Mouse (Mus musculus): ENCODE results near the gene Ppp1r9a.

DNA sequence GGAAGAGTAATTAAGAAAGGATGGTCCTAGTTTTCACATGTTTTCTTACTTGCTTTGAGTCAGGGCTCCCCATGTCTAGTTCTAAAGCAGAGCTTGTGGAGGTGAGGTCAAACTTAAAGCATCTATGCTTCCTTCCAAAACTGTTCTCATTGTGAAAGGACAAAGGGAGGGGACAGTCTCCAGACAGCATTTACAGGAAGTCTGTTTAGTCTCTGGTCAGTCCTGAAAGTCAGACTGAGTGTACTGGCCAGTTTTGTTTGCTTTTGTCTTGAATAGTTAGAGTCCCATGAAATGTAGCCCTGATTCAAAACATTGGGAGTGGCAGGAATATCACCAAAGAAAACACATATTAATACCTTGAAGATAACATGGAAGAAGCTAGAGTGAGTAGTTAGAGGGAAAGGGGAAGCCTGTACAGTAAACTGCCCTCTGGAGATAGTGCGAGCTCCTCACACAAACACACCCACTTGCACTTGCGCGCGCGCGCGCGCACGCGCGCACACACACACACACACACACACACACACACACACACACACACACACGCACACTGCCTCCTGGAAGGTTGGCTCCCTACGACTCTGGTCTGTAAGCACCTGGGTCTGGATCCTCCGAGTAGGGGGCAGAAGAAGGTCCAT lies 260.9 kb downstream of the Ppp1r9a start:
- TF ChIP-seq CTCF (IDR thresholded peaks at IDR 0.05; ENCODE audit: low read depth, low read length), result no peak
- no peak for TF ChIP-seq POLR2A (IDR thresholded peaks at IDR 0.05; ENCODE audit: insufficient read depth, low read length)

All from ES-Bruce4 (cell line).